Mouse (Mus musculus) lung, embryonic 14.5 days (tissue): ENCODE measurements around the gene Elmod2. TPM values are rescaled to one million over a fixed set of nuclear protein-coding genes. Genes with fewer than 3 reads are reported as not detected.

Experiments used
- ATAC-seq: fragments of 200-750 bp; cut with Nextera tagmentation; 2 replicates; pipeline ENCODE4 v1.8.0; 2017; ENCODE audit warnings: mild to moderate bottlenecking, moderate TSS enrichment, moderate library complexity; ENCODE audit not compliant: insufficient read depth
- DNase-seq: peaks from one replicate; pipeline ENCODE4 v3.0.0-alpha.2; 2015
- H3K27ac ChIP-seq: fragments of 300-500 bp; sonication (generic); 2 replicates; pipeline ENCODE4 v1.5.1; 2014; ENCODE audit warnings: low read depth, mild to moderate bottlenecking, moderate library complexity
- H3K27me3 ChIP-seq: fragments of 300-500 bp; sonication (generic); 2 replicates; pipeline ENCODE4 v1.6.1; 2014; ENCODE audit warnings: low read length, control low read depth; ENCODE audit not compliant: insufficient read depth
- H3K36me3 ChIP-seq: fragments of 300-500 bp; sonication (generic); 2 replicates; pipeline ENCODE4 v1.6.1; 2014; ENCODE audit warnings: control low read depth; ENCODE audit not compliant: insufficient read depth
- H3K4me1 ChIP-seq: fragments of 300-500 bp; sonication (generic); 2 replicates; pipeline ENCODE4 v1.6.1; 2014; ENCODE audit warnings: antibody characterized with exemption, control low read depth; ENCODE audit not compliant: insufficient read depth
- H3K4me2 ChIP-seq: fragments of 300-500 bp; sonication (generic); 2 replicates; pipeline ENCODE4 v1.6.1; 2014; ENCODE audit warnings: mild to moderate bottlenecking
- H3K4me3 ChIP-seq: fragments of 300-500 bp; sonication (generic); 2 replicates; pipeline ENCODE4 v1.5.1; 2014; ENCODE audit warnings: low read depth, low read length
- H3K9ac ChIP-seq: fragments of 300-500 bp; sonication (generic); 2 replicates; pipeline ENCODE4 v1.6.1; 2014
- H3K9me3 ChIP-seq: fragments of 300-500 bp; sonication (generic); 2 replicates; pipeline ENCODE4 v1.6.1; 2016; ENCODE audit warnings: low read depth, low read length, control low read depth
- CTCF ChIP-seq: IDR thresholded peaks from 2 replicates; pipeline ENCODE4 v1.5.1; 2016; ENCODE audit warnings: antibody characterized with exemption, low read depth
- WGBS: fragments of 180-500 bp; shearing (Covaris S2); extraction: QIAGEN DNeasy Blood & Tissue Kit; methylation state at CpG from one replicate; pipeline ENCODE4 v1.1.7; 2014; 5-methylcytosine and 5-hydroxymethylcytosine counted together
- polyA plus RNA-seq: library from polyadenylated mRNA; unstranded; fragments of >200 nt; fragmentation: Nextera tagmentation; extraction: Ambion mirVana; gene quantifications from 2 replicates; pipeline ENCODE4 v1.2.1, GENCODE M21; 2014

The Elmod2 gene
- polyA plus RNA-seq: 15.9 and 16.2 TPM in 2 replicates

GRCm38 (mm10) chr8:83331899-83332697 is at the start of gene Elmod2:
Gene Elmod2, minus strand, starts transcription at chr8:83332486.
- Histone ChIP-seq H3K36me3 (peaks cover 15% of the 10 kb centered on the region; the same call in 1 of the 2 replicates), H3K9me3 (no peaks in the 10 kb centered on the region), H3K4me1 (no peaks in the 10 kb centered on the region; the same call in 1 of the 2 replicates), H3K27ac (no peak within 1 kb of the TSS), H3K27me3 (no peaks in the 10 kb centered on the region), H3K9ac (peak within 1 kb of the TSS; percentile 78), H3K4me3 (peak within 1 kb of the TSS; percentile 92), H3K4me2 (peak within 1 kb of the TSS; percentile 82)
- TF ChIP-seq CTCF: no peak
- ATAC-seq (peak; percentile 100), DNase-seq (peak; percentile 99)
- WGBS: under 1% methylated on average over 85 of the region's 85 CpGs

GRCm38 (mm10) chr8:83381016-83381415 is 48.7 kb upstream of the Elmod2 start:
- no peak for DNase-seq
- Histone ChIP-seq H3K4me1 (no peaks in the 10 kb centered on the region), H3K27me3 (no peaks in the 10 kb centered on the region), H3K9me3 (no peaks in the 10 kb centered on the region), H3K4me3 (no peak overlapping the region), H3K4me2 (no peak overlapping the region), H3K27ac (no peak overlapping the region), H3K36me3 (no peaks in the 10 kb centered on the region), H3K9ac (no peak overlapping the region)
- no peak for ATAC-seq
- TF ChIP-seq CTCF: no peak
- WGBS: 74% methylated on average over 2 of the region's 2 CpGs

DNA sequence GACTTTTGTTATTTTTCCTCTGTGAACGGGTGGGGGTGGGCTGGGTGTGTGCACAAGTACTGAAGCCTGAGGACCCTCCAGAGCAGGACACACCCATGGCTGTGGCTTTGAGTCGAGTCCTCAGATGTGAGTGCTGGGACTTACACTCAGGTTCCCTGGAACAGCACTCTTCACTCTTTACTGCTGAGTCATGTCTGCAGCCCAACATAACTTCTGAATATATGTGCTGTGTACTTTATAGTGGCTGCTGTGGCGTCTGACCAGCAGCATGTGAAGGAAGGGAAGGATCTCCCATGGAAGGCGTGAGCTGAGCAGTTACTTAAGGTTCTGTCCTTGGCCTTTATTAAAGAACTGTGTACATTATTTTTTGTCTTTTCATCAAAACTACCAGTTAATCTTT is 47.9 kb upstream of the Elmod2 start:
- Histone ChIP-seq H3K27ac (no peak overlapping the region), H3K4me3 (no peak overlapping the region), H3K36me3 (no peaks in the 10 kb centered on the region), H3K9ac (no peak overlapping the region), H3K9me3 (no peaks in the 10 kb centered on the region), H3K4me1 (no peaks in the 10 kb centered on the region), H3K4me2 (no peak overlapping the region), H3K27me3 (no peaks in the 10 kb centered on the region)
- 46% methylated on average over 4 of the region's 4 CpGs for WGBS
- TF ChIP-seq CTCF: no peak
- DNase-seq (no peak), ATAC-seq (no peak)

DNA sequence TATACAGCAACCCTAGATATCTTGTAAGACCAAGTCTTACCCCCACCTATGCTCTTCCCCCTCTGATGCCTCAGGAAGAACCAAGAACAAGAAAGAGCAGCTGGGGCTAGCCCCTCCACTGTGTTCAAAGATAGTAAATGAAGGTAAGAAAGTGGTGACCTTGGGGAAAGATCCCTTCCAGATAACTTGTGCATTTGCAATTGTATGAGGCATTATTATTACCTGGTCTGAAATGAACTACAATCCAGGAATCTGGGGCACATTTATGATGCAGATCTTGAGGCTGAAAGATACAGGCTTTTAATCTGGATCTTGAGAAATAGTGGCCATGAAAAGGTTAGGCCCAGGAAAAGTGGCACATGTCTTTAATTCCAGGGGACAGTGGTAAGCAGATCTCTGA is 44.9 kb upstream of the Elmod2 start:
- DNase-seq (no peak), ATAC-seq (no peak)
- Histone ChIP-seq H3K27ac (no peak overlapping the region), H3K4me1 (no peaks in the 10 kb centered on the region), H3K4me2 (no peak overlapping the region), H3K9me3 (no peaks in the 10 kb centered on the region), H3K4me3 (no peak overlapping the region), H3K36me3 (no peaks in the 10 kb centered on the region), H3K9ac (no peak overlapping the region), H3K27me3 (no peaks in the 10 kb centered on the region)
- TF ChIP-seq CTCF: no peak

DNA sequence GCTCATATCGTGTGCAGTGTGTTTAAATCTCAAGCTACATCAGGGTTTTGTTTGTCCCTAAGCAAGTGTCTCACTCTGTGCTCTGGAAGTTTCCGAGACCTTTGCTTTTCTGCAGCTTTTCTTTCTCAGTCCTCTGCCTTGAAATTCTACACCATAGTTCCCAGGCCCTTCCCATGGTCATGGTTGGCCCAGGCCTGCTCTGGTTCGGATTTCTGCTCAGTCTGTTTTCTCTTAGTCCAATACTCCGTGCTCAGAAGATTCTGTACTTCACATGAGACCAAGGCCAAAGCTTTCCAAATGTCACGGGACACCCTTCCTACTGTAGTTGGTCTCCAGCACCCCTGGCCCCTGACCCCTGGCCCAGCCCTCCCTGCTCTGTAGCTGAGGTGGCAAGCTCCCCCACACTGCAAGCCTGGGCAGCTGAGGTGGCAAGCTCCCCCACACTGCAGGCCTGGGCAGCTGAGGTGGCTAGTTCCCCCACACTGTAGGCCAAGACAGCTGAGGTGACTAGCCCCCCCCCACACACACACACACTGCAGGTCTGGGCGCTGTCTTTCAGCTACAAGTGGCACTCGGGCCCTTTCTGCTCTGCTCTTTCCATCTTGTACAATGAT is 31.0 kb upstream of the Elmod2 start:
- Histone ChIP-seq H3K4me1 (no peaks in the 10 kb centered on the region), H3K4me3 (no peak overlapping the region), H3K4me2 (no peak overlapping the region), H3K9ac (no peak overlapping the region), H3K27ac (no peak overlapping the region), H3K9me3 (no peaks in the 10 kb centered on the region), H3K27me3 (no peaks in the 10 kb centered on the region), H3K36me3 (no peaks in the 10 kb centered on the region)
- WGBS: 46% methylated on average over 7 of the region's 7 CpGs
- TF ChIP-seq CTCF: no peak
- ATAC-seq: no peak
- no peak for DNase-seq

DNA sequence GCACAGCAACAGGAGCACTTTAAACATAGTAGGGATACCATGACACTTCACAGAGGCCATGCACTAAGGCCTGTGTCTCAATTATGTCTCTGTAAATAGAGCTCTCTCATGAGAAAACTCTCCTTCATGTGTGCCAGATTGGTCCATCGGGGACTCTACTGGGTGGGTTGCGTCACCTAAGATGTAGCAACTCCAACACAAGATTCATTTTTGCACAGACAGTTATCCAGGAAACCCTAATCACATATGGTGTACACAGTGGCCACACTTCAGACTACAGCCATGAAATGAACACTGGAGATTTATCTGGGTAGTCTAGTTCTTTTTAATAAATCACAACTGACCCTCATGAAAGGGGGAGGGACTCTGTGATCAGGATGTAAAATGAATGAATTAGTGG is 19.0 kb upstream of the Elmod2 start:
- Histone ChIP-seq H3K4me1 (no peaks in the 10 kb centered on the region), H3K27me3 (no peaks in the 10 kb centered on the region), H3K9ac (no peak overlapping the region), H3K4me2 (no peak overlapping the region), H3K9me3 (no peaks in the 10 kb centered on the region), H3K4me3 (no peak overlapping the region), H3K27ac (no peak overlapping the region), H3K36me3 (no peaks in the 10 kb centered on the region)
- ATAC-seq: no peak
- no peak for TF ChIP-seq CTCF
- no peak for DNase-seq
- 79% methylated on average over 2 of the region's 2 CpGs for WGBS

DNA sequence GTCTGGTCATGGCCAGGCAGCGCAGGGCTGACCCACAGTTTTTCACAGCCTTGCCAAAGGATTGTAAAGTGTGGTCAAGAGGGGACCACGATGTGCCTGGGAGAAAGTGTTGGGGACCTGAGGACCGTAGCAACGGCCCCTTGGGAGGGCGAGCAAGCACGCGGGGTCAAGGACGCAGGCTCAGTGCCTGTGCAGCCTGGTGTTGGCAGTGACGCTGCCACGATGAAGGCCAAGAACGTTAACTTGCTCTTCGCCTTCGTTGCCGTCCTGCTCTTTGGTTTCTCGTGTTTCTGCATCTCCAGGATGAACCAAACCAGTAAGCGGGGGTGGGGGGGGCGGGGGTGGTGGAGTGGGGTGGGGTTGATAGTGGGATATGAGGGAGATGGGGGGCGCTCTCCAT is 16.0 kb upstream of the Elmod2 start, which contains the start of gene Mgat4d:
Mgat4d (plus strand) TSS at position 209 of the 400 bp plus-strand sequence.
- ATAC-seq (no peak), DNase-seq (no peak)
- Histone ChIP-seq H3K36me3 (no peaks in the 10 kb centered on the region), H3K9ac (no peak within 1 kb of the TSS), H3K27ac (no peak within 1 kb of the TSS), H3K4me2 (no peak within 1 kb of the TSS), H3K27me3 (no peaks in the 10 kb centered on the region), H3K4me1 (no peaks in the 10 kb centered on the region), H3K4me3 (no peak within 1 kb of the TSS), H3K9me3 (no peaks in the 10 kb centered on the region)
- TF ChIP-seq CTCF: no peak
- 62% methylated on average over 18 of the region's 18 CpGs for WGBS
